In the genomic region with DNA sequence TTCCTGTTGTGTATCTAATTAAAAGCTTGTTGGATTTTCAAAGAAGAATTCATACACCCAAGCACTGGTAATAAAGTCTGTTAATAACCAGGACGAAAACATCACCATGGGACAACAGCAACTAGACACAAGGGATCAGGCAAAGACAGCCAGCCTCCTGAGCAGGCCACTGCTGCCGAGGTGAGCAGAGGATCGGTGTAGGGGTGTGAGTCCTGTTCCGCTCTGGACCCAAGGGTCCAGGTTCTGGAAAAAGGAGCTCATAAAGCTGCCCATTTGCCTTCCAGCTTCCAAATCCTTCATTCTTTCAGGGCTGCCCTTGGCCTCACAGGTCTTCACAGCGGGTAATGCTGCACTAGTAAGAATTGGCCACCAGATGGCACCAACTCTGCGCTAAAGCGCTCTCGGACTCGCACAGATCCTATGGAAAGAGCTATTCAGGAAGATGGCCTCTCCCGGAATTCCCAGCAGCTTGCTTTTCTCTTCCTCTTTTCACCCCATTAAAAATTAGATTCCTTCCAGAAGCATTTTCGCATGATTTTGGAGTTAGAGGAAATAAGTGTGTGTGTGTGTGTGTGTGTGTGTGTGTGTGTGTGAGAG, we compare ENCODE assay signal across 7 mouse cellular contexts.
DNase-seq lines count a peak whose midpoint lies in the region; ATAC-seq lines count a peak whose summit lies in the region.

No protein-coding gene starts in this region.

- H3K9ac ChIP-seq in intestine, embryonic 14.5 days (ENCODE audit: low read length), result no peak overlapping the region

- H3K4me2 ChIP-seq in intestine, embryonic 14.5 days (ENCODE audit: low read length), result peak overlapping the region; percentile 21; the same call in 1 of the 2 replicates

- peak; percentile 92 for ATAC-seq in intestine, embryonic 14.5 days (replicated peaks; ENCODE audit: low FRiP score, low TSS enrichment, low read depth)

- no peaks in the 10 kb centered on the region for H3K4me1 ChIP-seq in intestine, embryonic 14.5 days (replicated peaks; ENCODE audit: control insufficient read depth, insufficient read depth, low read length)
- H3K4me1 ChIP-seq in midbrain, embryonic 10.5 days, result peaks cover 8% of the 10 kb centered on the region

- no peak overlapping the region for H3K4me3 ChIP-seq in intestine, embryonic 14.5 days (ENCODE audit: low read depth, low read length)
- peak overlapping the region; percentile 43 for H3K4me3 ChIP-seq in midbrain, embryonic 10.5 days

- no peaks in the 10 kb centered on the region for H3K27me3 ChIP-seq in intestine, embryonic 14.5 days (replicated peaks; ENCODE audit: control insufficient read depth, insufficient read depth, low read length)
- H3K27me3 ChIP-seq in midbrain, embryonic 10.5 days (ENCODE audit: low read depth, poor library complexity, severe bottlenecking), result no peaks in the 10 kb centered on the region

- no peaks in the 10 kb centered on the region for H3K36me3 ChIP-seq in intestine, embryonic 14.5 days (ENCODE audit: control insufficient read depth, insufficient read depth, low read length)
- no peaks in the 10 kb centered on the region for H3K36me3 ChIP-seq in midbrain, embryonic 10.5 days

- no peak overlapping the region for H3K27ac ChIP-seq in intestine, embryonic 14.5 days (ENCODE audit: low read depth)
- peak overlapping the region; percentile 69 for H3K27ac ChIP-seq in midbrain, embryonic 10.5 days (replicated peaks)

- DNase-seq in adrenal gland, postnatal 14 days, result peak; percentile 83
- DNase-seq in embryo, embryonic 11 days, result peak; percentile 91
- DNase-seq in gastrocnemius, postnatal 25 days, result peak; percentile 42
- peak; percentile 86 for DNase-seq in intestine, embryonic 14.5 days (ENCODE audit: low spot score)
- DNase-seq in left cerebral cortex, adult 9 months (ENCODE audit: low spot score in 2 of 2), result peak; percentile 53 to 88
- DNase-seq in midbrain, embryonic 10.5 days (ENCODE audit: low spot score), result peak; percentile 88
- DNase-seq in spleen, postnatal 4 days (ENCODE audit: low spot score in 2 of 2), result peak; percentile 24 to 67

- H3K9me3 ChIP-seq in intestine, embryonic 14.5 days (ENCODE audit: control insufficient read depth, low read length), result no peaks in the 10 kb centered on the region
- peaks cover 7% of the 10 kb centered on the region; the same call in 1 of the 2 replicates for H3K9me3 ChIP-seq in midbrain, embryonic 10.5 days (replicated peaks)

- 16% methylated on average over 11 of the region's 11 CpGs for WGBS in intestine, embryonic 14.5 days
- WGBS in midbrain, embryonic 10.5 days, result 18% methylated on average over 11 of the region's 11 CpGs
